Mouse (Mus musculus) MEL (cell line): ENCODE results near the gene Vamp2.

Source experiments
- EP300 ChIP-seq, 2 experiments: IDR thresholded peaks; 2 replicates each; pipeline ENCODE4 v1.6.1; 2011; ENCODE audit warnings: improper control_type of control experiment in 2 of 2, low read length in 2 of 2, low read depth in 1 of 2, mild to moderate bottlenecking in 1 of 2
- GATA1 ChIP-seq: IDR thresholded peaks from 2 replicates; pipeline ENCODE4 v1.6.1; 2011; ENCODE audit warnings: low read depth, low read length, improper control_type of control experiment
- KAT2A ChIP-seq: conservative IDR thresholded peaks from 2 replicates; pipeline ENCODE4 v1.6.1; 2012; ENCODE audit warnings: low read depth, low read length, improper control_type of control experiment, inconsistent platforms
- NELFE ChIP-seq: IDR thresholded peaks from 2 replicates; pipeline ENCODE4 v1.6.1; 2011; ENCODE audit warnings: low read depth, low read length, improper control_type of control experiment
- POLR2A ChIP-seq, 2 experiments: IDR thresholded peaks; 2 replicates each; pipeline ENCODE4 v1.6.1; 2011 to 2012; ENCODE audit warnings: low read length in 2 of 2, mild to moderate bottlenecking in 2 of 2, control low read depth in 1 of 2, improper control_type of control experiment in 1 of 2, low read depth in 1 of 2, moderate library complexity in 1 of 2; ENCODE audit not compliant: control insufficient read depth in 1 of 2, insufficient read depth in 1 of 2, poor library complexity in 1 of 2
- POLR2AphosphoS2 ChIP-seq: IDR thresholded peaks from 2 replicates; pipeline ENCODE4 v1.6.1; 2011; ENCODE audit warnings: low read length, improper control_type of control experiment
- TBP ChIP-seq: IDR thresholded peaks from 2 replicates; pipeline ENCODE4 v1.8.0; 2011; ENCODE audit warnings: low read depth, low read length, improper control_type of control experiment
- TCF12 ChIP-seq: IDR thresholded peaks from 2 replicates; pipeline ENCODE4 v1.6.1; 2014; ENCODE audit warnings: low read depth, mild to moderate bottlenecking, inconsistent platforms, low read length, improper control_type of control experiment, moderate library complexity
- USF1 ChIP-seq: IDR thresholded peaks from 2 replicates; pipeline ENCODE4 v1.6.1; 2014; ENCODE audit warnings: low read depth, mild to moderate bottlenecking, inconsistent platforms, low read length, improper control_type of control experiment, moderate library complexity
- ZC3H11A ChIP-seq: IDR thresholded peaks from 2 replicates; pipeline ENCODE4 v1.6.1; 2012; ENCODE audit warnings: low read depth, mild to moderate bottlenecking, inconsistent platforms, low read length, improper control_type of control experiment

GRCm38 (mm10) chr11:69094697-69095429 lies 6.6 kb downstream of the Vamp2 start, which contains the start of gene Per1:
- TF ChIP-seq ZC3H11A (no peak), KAT2A (peak; percentile 68), TBP (no peak), TCF12 (peak; percentile 28; the same call in 1 of the 2 replicates), POLR2AphosphoS2 (peak; percentile 50; the same call in 1 of the 2 replicates), USF1 (peak; percentile 96), POLR2A (IDR thresholded peaks at IDR 0.05; ENCODE audit: control insufficient read depth in 1 of 2, insufficient read depth in 1 of 2, low read depth in 1 of 2, low read length in 2 of 2, poor library complexity in 1 of 2) (peak; percentile 38 to 62; a peak in 3 of 4 replicates), EP300 (IDR thresholded peaks at IDR 0.05; ENCODE audit: low read depth in 1 of 2, low read length in 2 of 2) (no peak), GATA1 (peak; percentile 46; the same call in 1 of the 2 replicates), NELFE (peak; percentile 59)
